Mouse (Mus musculus): ENCODE measurements around the gene Stk38.

DNA sequence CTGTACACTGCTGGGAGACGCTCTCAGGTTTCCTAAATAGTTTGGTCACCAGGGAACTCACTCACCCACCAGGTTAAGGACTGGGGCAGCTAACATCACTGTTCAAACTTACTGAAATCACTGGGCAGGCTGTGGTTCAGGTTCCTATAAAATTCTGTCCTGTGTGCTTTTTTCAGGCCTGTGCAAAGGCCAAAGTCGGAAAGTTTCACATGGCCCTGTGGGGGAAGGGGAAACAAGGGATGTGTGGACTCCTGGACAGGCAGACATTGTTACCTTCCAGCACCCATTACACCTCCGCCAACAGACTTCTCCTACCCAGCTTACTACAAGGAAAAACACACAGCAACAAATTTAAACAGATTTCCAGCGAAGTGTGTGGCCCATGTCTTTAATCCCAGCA is 28.7 kb downstream of the Stk38 start:
- TF ChIP-seq CTCF (IDR thresholded peaks at IDR 0.05; ENCODE audit: borderline replicate concordance, insufficient read depth, low read depth, low read length), result no peak
- no peak for TF ChIP-seq POLR2A (IDR thresholded peaks at IDR 0.05; ENCODE audit: borderline replicate concordance, insufficient read depth, low read length)
